Mouse (Mus musculus): Measurements from ENCODE around the gene Spag9. TPM values are rescaled to one million over a fixed set of nuclear protein-coding genes. Genes with fewer than 3 reads are reported as not detected.

The Spag9 gene
- 93.6 TPM for total RNA-seq (2023)

DNA sequence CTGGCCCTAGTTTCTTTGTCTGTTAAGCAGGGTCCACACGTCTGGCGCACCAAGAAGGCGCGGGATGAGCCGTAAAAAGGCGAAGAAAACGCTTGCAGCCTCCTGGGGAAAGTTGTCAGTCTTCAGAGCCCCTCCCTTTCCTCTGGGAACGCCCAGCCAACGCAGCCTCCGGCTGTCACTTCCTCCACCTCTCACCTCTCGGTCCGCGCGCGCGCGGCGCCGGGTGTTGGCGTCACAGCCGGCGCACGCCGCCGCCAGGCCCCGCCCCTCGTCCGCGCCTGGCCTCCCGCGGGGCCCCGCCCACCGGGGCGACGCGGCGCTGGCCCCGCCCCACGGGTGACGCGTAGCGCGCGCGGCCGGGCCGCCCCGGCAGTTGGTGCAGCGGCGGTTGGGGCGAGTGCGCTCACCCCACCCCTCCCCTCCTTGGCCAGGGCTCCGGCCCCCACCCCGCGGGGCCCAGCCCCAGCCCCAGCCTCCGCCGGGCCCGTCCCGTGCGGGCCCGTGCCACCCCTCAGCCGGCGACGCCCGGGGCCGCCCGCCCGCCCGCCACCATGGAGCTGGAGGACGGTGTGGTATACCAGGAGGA lies at the start of gene Spag9:
TSS of gene Spag9 (plus strand) at position 372 of the 586 bp plus-strand sequence.

DNA sequence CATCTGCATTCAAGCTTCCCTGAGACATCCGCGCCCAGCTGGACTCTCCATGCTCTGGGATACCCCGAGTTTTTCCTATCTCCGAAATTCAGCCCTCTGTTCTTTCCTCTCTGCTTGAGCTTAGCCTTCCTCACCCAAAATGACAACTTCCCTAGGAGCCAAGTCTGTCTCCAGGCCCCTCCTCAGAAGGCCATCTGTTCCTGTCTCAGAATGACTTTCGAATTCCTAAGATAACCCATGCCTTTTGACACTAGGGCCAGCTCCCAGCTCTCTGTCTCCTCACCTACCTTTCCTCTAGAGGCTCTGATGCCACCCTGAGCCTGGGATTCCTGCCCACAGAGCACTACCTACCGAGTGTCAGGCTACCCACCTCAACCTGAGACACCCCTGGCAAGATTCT lies 39.7 kb upstream of the Spag9 start, which contains the start of gene Nme2:
TSS of gene Nme2 (minus strand) at position 101 of the 400 bp plus-strand sequence.

DNA sequence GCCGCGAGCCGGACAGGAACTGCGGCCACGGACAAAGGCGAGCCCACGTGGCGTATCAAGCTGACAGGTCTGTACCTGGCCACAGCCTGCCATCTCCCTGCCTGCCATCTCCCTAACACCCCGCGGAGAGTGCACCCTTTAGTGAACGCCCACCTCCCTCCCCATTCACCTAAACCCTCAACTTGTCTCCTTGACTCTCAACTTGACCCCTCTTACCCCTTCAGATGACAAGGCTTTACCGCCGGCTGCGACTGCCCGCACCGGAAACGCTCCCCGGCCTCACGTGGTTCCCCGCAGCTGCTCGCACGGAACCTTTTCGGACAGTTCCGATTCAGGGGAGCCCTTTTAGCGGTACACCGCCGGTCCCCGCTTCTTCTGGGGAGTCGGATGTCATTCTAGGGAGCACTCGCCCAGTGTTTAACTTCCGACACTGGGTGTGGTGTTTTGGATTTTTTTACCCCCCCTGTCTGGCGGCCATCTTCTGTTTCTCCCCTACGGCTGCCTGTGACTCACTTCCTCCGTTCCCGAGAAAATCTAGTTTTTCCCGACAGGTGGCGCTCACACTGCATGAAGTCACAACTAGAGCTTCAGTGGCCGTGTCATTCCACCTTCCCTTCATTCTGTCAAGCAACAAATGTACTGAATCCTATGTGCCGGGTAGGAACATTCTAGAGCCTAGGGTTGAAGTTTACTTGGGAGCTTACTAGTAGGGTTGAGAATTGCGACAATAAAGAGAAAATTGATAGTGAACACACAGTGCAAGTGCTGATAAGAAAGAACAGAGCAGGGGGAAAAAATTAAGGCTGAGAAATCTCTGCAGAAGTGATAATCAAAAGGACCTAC lies 27.7 kb upstream of the Spag9 start, which contains the start of the genes Gm20390 and Nme1:
TSS of gene Gm20390 (minus strand) at position 289 of the 843 bp plus-strand sequence.
TSS of gene Nme1 (minus strand) at position 517 of the 843 bp plus-strand sequence.

Other genes with a start within 250 kb of the Spag9 start
- gene Utp18, start 110.3 kb upstream of the Spag9 start, total RNA-seq (2023) = 69.7 TPM
- 70.0 TPM for gene Mbtd1, start 110.2 kb upstream of the Spag9 start, total RNA-seq (2023)
- 189 TPM for gene Nme2, start 39.8 kb upstream of the Spag9 start, total RNA-seq (2023)
- 60.5 TPM for gene Gm20390, start 27.8 kb upstream of the Spag9 start, total RNA-seq (2023)
- gene Nme1, start 27.6 kb upstream of the Spag9 start, total RNA-seq (2023) = 30.1 TPM
- gene Tob1, start 215.4 kb downstream of the Spag9 start, total RNA-seq (2023) = 96.1 TPM
- gene Wfikkn2, start 249.9 kb downstream of the Spag9 start, total RNA-seq (2023) = 2.7 TPM